Mouse (Mus musculus) lung, adult 2 months (tissue): Measurements from ENCODE around the gene Lancl1.

Source experiments
- CTCF ChIP-seq: fragments of 200-500 bp; IDR thresholded peaks from 2 replicates; pipeline ENCODE4 v1.5.1; 2011; ENCODE audit warnings: mild to moderate bottlenecking, low read length, control low read depth; ENCODE audit not compliant: insufficient read depth
- POLR2A ChIP-seq: fragments of 200-500 bp; IDR thresholded peaks from 2 replicates; pipeline ENCODE4 v1.6.1; 2011; ENCODE audit warnings: low read depth, mild to moderate bottlenecking, control low read depth, low read length, borderline replicate concordance; ENCODE audit errors: extremely low read depth

- no peak for TF ChIP-seq POLR2A
- TF ChIP-seq CTCF, result no peak
These were observed 10.0 kb upstream of the Lancl1 start for GRCm38 (mm10) chr1:67048696-67049095.
